16 mouse cellular contexts compared by ENCODE assay signal in the genomic region with DNA sequence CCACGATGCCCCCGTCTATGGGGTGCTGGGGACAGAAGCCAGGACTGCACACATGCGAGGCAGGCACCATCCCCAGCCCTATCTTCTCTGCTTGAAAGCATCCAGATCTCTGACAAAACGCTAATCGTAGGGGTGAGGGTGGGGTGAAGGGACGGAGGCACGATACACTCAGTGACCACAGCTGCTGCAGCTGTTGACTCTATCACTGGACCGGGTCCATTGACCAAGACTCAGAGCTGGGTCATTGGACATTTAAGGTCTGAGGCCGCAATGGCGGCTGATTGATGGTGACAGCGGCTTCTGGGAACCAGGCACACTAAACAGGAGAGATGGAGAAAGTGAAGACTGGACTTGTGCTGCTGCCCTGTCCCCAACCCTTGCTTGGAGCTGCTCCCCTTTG.
"Had no signal": no experiment of that assay in that cellular context is flagged by ENCODE, and none has a peak within 500 bp of the region (broad histone marks: within the 10 kb centered on the region; RNA-seq: fewer than 3 reads in every experiment).

No protein-coding gene starts in this region.

- H3K27ac ChIP-seq: hindbrain, postnatal 0 days; left cerebral cortex, adult 2 months; limb, embryonic 13.5 days; liver, embryonic 12.5 days; liver, embryonic 15.5 days; macrophage; neural tube, embryonic 13.5 days had no signal

- H3K27me3 ChIP-seq: liver, embryonic 12.5 days; liver, embryonic 15.5 days had no signal

- H3K4me1 ChIP-seq: liver, embryonic 12.5 days had no signal

- H3K4me2 ChIP-seq: liver, embryonic 12.5 days; liver, embryonic 15.5 days had no signal

- DNase-seq: kidney, adult 8-10 months; kidney, postnatal 14 days; layer of hippocampus, postnatal 36 days; liver; lung, adult 18-20 months; thymus, adult 18-20 months; thymus, postnatal 36 days had no signal

- ATAC-seq: hindbrain, postnatal 0 days; inflammation-experienced regulatory T-cells, adult 6 months; intestine, embryonic 16.5 days; liver, embryonic 12.5 days had no signal

- H3K36me3 ChIP-seq: limb, embryonic 13.5 days; liver, embryonic 12.5 days; liver, embryonic 15.5 days; neural tube, embryonic 13.5 days had no signal

- H3K9ac ChIP-seq: limb, embryonic 13.5 days; liver, embryonic 12.5 days; liver, embryonic 15.5 days; neural tube, embryonic 13.5 days had no signal

- H3K4me3 ChIP-seq: left cerebral cortex, adult 2 months; limb, embryonic 13.5 days; liver, embryonic 12.5 days; liver, embryonic 15.5 days; neural tube, embryonic 13.5 days had no signal

- H3K9me3 ChIP-seq: limb, embryonic 13.5 days; liver, embryonic 12.5 days; liver, embryonic 15.5 days; neural tube, embryonic 13.5 days had no signal
